Mouse (Mus musculus) midbrain, postnatal 0 days (tissue): ENCODE results near the gene Slc45a1. TPM values are rescaled to one million over a fixed set of nuclear protein-coding genes. Genes with fewer than 3 reads are reported as not detected.

ENCODE experiments used
- ATAC-seq: fragments of 200-750 bp; cut with Nextera tagmentation; 2 replicates; pipeline ENCODE4 v1.8.0; 2017; ENCODE audit warnings: moderate number of reproducible peaks, mild to moderate bottlenecking, moderate TSS enrichment, moderate library complexity; ENCODE audit not compliant: low FRiP score
- DNase-seq: peaks from one replicate; pipeline ENCODE4 v3.0.0-alpha.2; 2015; ENCODE audit warnings: low spot score
- H3K27ac ChIP-seq: fragments of 300-500 bp; sonication (generic); 2 replicates; pipeline ENCODE4 v1.5.1; 2014; ENCODE audit warnings: low read depth, mild to moderate bottlenecking, low read length, mixed read lengths
- H3K27me3 ChIP-seq: fragments of 300-500 bp; sonication (generic); 2 replicates; pipeline ENCODE4 v1.6.1; 2014; ENCODE audit warnings: low read length, control low read depth, mixed read lengths; ENCODE audit not compliant: insufficient read depth
- H3K36me3 ChIP-seq: fragments of 300-500 bp; sonication (generic); 2 replicates; pipeline ENCODE4 v1.6.1; 2014; ENCODE audit warnings: low read length, control low read depth, mixed read lengths; ENCODE audit not compliant: insufficient read depth
- H3K4me1 ChIP-seq: fragments of 300-500 bp; sonication (generic); 2 replicates; pipeline ENCODE4 v1.6.1; 2014; ENCODE audit warnings: mild to moderate bottlenecking, control low read depth, antibody characterized with exemption, low read length, mixed read lengths; ENCODE audit not compliant: insufficient read depth
- H3K4me2 ChIP-seq: fragments of 300-500 bp; sonication (generic); 2 replicates; pipeline ENCODE4 v1.6.1; 2014; ENCODE audit warnings: low read depth, mild to moderate bottlenecking, low read length, mixed read lengths; ENCODE audit not compliant: poor library complexity, severe bottlenecking
- H3K4me3 ChIP-seq: fragments of 300-500 bp; sonication (generic); 2 replicates; pipeline ENCODE4 v1.5.1; 2014; ENCODE audit warnings: low read depth, mild to moderate bottlenecking, low read length, moderate library complexity
- H3K9ac ChIP-seq: fragments of 300-500 bp; sonication (generic); replicated peaks from 2 replicates; pipeline ENCODE4 v1.6.1; 2014; ENCODE audit warnings: mild to moderate bottlenecking, low read length, moderate library complexity, mixed read lengths; ENCODE audit not compliant: poor library complexity, severe bottlenecking
- H3K9me3 ChIP-seq: fragments of 300-500 bp; sonication (generic); 2 replicates; pipeline ENCODE4 v1.6.1; 2016; ENCODE audit warnings: low read length, control low read depth
- CTCF ChIP-seq: IDR thresholded peaks from 2 replicates; pipeline ENCODE4 v1.5.1; 2016; ENCODE audit warnings: antibody characterized with exemption, mild to moderate bottlenecking
- WGBS: fragments of 180-500 bp; shearing (Covaris S2); extraction: QIAGEN DNeasy Blood & Tissue Kit; methylation state at CpG from one replicate; pipeline ENCODE4 v1.1.7; 2014; 5-methylcytosine and 5-hydroxymethylcytosine counted together
- polyA plus RNA-seq: library from polyadenylated mRNA; unstranded; fragments of >200 nt; fragmentation: Nextera tagmentation; extraction: Ambion mirVana; gene quantifications from 2 replicates; pipeline ENCODE4 v1.2.1, GENCODE M21; 2015
- total RNA-seq: library from RNA; depleted of rRNA; stranded (reverse); fragments of >200 nt; gene quantifications from 2 replicates; pipeline ENCODE4 v1.2.3, GENCODE M21; 2014

The Slc45a1 gene
- total and polyA plus RNA-seq, 2 experiments from 2014 or later, result 49.1 to 54.8 TPM

DNA sequence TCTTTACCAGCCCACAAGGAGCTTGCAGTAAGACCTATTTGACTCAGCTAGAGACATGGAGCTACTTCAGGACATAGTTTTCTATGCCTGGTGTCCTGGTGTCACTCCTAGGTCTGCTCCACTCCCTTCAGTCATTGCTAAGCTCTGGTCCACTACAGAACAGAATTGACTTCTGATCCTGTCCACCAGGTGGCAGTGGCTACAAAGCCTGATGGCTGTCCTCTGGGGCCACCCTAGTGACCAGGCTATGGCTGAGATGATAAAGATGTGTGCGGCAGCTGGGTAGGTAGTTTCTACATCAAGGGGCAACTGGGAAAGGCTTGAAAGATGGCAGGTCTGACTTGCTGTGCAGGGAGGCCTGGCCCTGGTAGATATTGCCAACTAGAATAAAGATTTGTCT is 26.5 kb downstream of the Slc45a1 start:
- no peak overlapping the region for H3K4me3 ChIP-seq
- 50% methylated on average over 1 of the region's 1 CpGs for WGBS
- H3K4me1 ChIP-seq, result no peaks in the 10 kb centered on the region
- TF ChIP-seq CTCF, result peak; percentile 84
- no peak for ATAC-seq
- no peak overlapping the region for H3K4me2 ChIP-seq
- H3K27ac ChIP-seq, result no peak overlapping the region
- peaks cover 7% of the 10 kb centered on the region; the same call in 1 of the 2 replicates for H3K36me3 ChIP-seq
- peak; percentile 82 for DNase-seq
- no peaks in the 10 kb centered on the region for H3K27me3 ChIP-seq
- no peaks in the 10 kb centered on the region for H3K9me3 ChIP-seq
- H3K9ac ChIP-seq, result no peak overlapping the region

DNA sequence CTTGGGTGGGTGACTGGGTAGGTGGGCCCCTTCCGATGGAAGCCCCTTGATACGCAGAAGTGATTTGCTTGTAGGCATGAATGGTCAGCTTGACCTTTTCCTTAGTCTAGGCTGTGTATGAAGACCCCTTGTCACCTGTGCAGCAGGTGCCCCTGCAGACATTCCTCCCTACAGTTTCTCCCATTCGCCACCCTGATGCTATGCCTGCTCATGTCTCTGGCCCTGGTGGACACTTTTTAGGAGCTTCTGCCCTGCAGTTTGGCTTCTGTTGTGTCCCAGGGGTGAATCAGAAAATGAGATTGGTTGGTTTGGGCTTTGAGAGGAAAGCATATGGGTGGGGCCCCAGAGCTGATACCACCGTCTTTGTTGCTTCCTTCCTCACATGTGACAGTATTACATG is 27.0 kb downstream of the Slc45a1 start:
- DNase-seq (no peak), ATAC-seq (no peak)
- Histone ChIP-seq H3K27me3 (no peaks in the 10 kb centered on the region), H3K4me2 (no peak overlapping the region), H3K27ac (no peak overlapping the region), H3K9ac (no peak overlapping the region), H3K9me3 (no peaks in the 10 kb centered on the region), H3K36me3 (0 out of 2 replicates have a peak, but pooled peaks cover 11% of the 10 kb centered on the region), H3K4me3 (no peak overlapping the region), H3K4me1 (no peaks in the 10 kb centered on the region)
- 83% methylated on average over 4 of the region's 4 CpGs for whole genome bisulfite sequencing
- no peak for TF ChIP-seq CTCF

DNA sequence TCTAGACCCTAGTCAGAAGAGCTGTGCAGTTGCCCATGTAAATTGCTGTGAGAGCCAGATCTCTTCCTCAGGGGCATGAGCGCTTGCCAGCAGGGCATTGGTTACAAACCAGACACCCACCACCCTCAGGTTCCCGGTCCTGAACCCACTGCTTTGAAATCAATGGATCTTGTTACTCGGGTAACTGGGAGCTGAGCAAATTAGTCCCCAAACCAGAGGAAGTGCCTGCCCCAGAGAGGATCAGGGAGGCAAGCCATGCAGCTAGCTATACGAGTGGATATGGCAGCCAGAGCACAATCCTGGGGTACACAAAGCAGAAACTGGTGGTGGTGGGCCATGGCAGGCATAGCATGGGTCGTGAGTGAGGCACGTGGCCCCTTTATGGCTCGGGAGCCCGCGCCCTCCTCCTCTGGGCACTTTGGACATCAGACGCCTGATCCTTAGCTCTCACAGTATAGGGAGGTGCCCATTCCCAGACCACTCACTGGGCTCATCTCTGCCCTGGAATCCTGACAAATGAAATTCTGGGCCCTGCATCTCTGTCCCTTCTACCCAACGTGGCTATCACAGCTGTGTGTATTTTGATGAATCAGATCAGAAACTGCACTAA is 27.7 kb downstream of the Slc45a1 start:
- no peak for TF ChIP-seq CTCF
- no peak overlapping the region for H3K9ac ChIP-seq
- H3K36me3 ChIP-seq, result peaks cover 9% of the 10 kb centered on the region; the same call in 1 of the 2 replicates
- no peaks in the 10 kb centered on the region for H3K9me3 ChIP-seq
- no peak overlapping the region for H3K4me2 ChIP-seq
- no peaks in the 10 kb centered on the region for H3K4me1 ChIP-seq
- no peak overlapping the region for H3K27ac ChIP-seq
- H3K27me3 ChIP-seq, result no peaks in the 10 kb centered on the region
- no peak overlapping the region for H3K4me3 ChIP-seq
- ATAC-seq, result no peak
- WGBS, result 64% methylated on average over 11 of the region's 11 CpGs
- no peak for DNase-seq

DNA sequence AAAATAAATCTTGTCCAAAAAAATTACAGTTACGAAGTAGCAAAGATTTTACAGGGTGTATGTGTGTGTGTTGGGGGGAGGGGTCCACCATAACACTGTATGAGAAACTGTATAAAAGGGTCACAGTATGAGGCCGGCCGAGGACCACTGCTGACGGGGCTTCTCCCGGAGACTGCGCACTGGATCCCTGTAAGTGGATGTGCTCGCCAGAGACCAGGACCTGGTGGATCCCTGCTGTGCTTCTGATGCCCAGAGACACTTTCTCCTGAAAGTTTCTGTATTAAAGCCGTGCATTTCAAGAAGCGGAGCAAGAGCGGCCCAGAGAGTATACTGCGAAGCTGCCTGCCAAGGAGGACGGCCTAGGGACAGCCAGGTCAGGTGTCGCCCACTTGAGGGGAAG is 29.3 kb downstream of the Slc45a1 start:
- Histone ChIP-seq H3K27ac (no peak overlapping the region), H3K4me2 (no peak overlapping the region), H3K27me3 (no peaks in the 10 kb centered on the region), H3K9ac (no peak overlapping the region), H3K4me3 (no peak overlapping the region), H3K36me3 (peaks cover 25% of the 10 kb centered on the region), H3K4me1 (no peaks in the 10 kb centered on the region), H3K9me3 (no peaks in the 10 kb centered on the region)
- WGBS, result 86% methylated on average over 13 of the region's 13 CpGs
- no peak for ATAC-seq
- no peak for DNase-seq
- TF ChIP-seq CTCF, result no peak

DNA sequence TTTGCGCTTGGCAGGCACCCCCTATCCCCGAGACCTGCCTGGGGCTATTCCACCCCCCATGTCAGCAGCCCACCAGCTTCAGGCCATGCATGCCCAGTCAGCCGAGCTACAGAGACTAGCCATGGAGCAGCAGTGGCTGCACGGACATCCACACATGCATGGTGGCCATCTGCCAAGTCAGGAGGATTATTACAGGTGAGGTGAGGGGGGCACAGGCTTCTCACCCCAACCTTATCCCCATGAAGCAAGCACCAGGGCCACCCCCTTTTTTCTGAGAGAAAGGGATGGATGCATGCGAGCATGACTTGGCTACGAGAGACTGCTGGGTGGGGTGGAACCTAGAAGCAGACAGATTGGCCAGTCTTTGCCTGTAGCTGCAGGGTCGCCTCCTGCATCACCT is 33.0 kb downstream of the Slc45a1 start:
- WGBS, result 79% methylated on average over 7 of the region's 7 CpGs
- H3K27me3 ChIP-seq, result no peaks in the 10 kb centered on the region
- H3K4me1 ChIP-seq, result no peaks in the 10 kb centered on the region
- no peak overlapping the region for H3K4me3 ChIP-seq
- H3K9ac ChIP-seq, result no peak overlapping the region
- TF ChIP-seq CTCF, result no peak
- no peaks in the 10 kb centered on the region for H3K9me3 ChIP-seq
- peaks cover 61% of the 10 kb centered on the region for H3K36me3 ChIP-seq
- no peak for DNase-seq
- ATAC-seq, result no peak
- no peak overlapping the region for H3K4me2 ChIP-seq
- no peak overlapping the region for H3K27ac ChIP-seq

DNA sequence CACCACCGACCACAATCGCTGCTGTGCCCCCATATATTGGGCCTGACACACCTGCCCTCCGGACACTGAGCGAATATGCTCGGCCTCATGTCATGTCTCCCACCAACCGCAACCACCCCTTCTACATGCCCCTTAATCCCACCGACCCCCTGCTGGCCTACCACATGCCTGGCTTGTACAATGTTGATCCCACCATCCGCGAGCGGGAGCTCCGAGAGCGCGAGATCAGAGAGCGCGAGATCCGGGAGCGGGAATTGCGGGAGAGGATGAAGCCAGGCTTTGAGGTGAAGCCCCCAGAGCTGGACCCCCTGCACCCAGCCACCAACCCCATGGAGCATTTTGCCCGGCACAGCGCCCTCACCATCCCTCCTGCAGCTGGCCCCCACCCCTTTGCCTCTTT is 35.1 kb downstream of the Slc45a1 start:
- Histone ChIP-seq H3K27ac (no peak overlapping the region), H3K4me1 (no peaks in the 10 kb centered on the region), H3K36me3 (peaks cover 81% of the 10 kb centered on the region), H3K9ac (no peak overlapping the region), H3K9me3 (no peaks in the 10 kb centered on the region), H3K4me3 (no peak overlapping the region), H3K27me3 (no peaks in the 10 kb centered on the region), H3K4me2 (no peak overlapping the region)
- DNase-seq (no peak), ATAC-seq (no peak)
- WGBS, result 95% methylated on average over 20 of the region's 20 CpGs
- no peak for TF ChIP-seq CTCF
